Mouse (Mus musculus): ENCODE results near the gene Zfp872.
"Not testable (repeated sequence)": the region's sequence is repeated elsewhere in the genome, so short reads cannot be mapped to it uniquely, and the experiment has no call there.

Gene Zfp872

DNA sequence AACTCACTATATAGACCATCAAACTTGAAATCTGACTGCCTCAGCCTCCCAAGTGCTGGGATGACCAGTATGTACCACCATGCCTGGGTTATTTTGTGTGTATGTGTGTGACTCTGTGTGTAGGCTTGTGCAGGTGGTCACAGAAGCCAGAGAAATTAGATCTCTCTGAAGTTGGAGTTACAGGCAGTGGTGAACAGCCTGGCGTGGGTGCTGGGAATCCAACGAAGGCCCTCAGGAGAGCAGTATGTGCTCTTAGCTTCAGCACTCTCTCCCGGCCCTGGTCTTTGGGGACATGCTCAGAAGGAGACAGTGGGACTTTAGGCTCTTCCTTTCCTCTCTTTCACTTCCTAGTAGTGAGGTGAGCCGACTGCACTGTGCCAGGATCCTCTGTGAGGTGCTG lies 15.6 kb upstream of the Zfp872 start:
- no peak for DNase-seq

DNA sequence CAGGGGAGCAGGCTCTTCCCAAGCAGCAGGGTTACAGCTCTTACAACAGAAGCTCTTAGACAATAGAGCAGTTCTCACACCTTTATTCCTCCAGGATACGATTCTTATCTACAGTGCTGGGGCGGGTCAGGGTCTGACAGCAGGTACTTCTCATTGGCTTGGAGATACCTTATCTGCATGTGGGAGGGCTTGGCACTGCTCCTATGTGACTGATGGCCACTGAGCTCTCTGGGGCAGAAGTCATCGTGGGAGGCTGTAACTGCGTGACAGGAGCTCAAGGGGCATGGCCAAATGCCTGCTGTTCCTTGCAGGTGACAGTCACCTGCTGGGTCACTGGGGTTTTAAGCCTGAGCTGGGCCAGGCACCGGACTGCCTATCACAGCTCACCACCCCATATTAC lies 8.5 kb downstream of the Zfp872 start:
- no peak for DNase-seq

DNA sequence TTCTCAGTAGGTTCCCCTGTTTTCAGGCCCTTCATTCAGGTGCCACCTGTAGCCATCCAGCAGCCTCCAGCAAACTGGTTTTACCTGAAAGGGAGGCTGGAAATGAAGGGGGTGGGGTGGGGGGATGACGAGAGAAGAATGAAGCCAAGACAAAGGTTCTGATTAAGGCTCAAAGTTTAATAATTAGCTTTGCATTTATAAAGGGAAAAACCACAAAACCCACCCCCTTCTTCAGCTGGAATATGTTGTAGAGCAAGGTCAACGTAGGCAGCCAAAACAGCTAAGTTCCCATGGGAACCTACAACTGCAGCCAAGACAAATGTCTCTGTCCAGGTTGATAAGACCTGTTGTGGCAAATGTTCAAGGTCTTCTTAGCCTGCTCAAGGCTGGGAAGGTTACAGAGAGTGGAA lies 25.9 kb downstream of the Zfp872 start:
- no peak for DNase-seq

DNA sequence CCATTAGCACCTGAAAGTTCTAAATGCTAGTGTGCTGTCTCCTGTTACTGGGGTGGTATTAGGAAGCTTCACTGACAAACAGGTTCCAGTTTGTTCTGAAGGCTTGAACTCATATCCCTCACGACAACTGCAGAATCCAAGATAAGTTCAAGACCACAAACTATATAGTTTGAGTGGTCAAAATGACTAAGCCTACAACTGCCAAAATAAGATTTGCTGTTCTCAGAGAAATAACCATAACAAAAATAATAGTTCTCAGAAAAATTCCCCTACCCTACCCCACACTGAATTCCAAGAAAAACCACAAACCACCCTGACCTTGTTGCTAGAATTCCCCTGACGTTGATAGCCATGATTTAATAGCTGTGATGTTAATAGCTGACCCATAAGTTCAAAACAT lies 26.7 kb downstream of the Zfp872 start:
- no peak for DNase-seq

DNA sequence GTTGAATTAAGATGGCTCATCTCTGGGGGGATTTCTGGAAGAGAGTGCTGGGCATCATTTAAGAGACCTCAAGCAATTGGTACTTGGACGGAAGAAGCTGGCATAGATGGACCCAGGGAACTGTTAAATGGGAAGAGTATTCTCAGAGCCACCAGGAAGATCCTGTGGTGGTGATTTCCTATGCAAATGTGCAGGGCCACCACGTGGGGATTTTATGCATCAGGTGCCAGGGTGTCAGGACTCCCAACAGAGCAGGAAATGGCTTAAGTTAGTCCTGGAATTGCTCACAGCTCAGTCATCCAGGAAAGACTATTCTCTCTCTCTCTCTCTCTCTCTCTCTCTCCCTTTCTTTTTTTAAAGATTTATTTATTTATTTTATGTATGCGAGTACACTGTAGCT lies 28.8 kb downstream of the Zfp872 start:
- DNase-seq: no peak

DNA sequence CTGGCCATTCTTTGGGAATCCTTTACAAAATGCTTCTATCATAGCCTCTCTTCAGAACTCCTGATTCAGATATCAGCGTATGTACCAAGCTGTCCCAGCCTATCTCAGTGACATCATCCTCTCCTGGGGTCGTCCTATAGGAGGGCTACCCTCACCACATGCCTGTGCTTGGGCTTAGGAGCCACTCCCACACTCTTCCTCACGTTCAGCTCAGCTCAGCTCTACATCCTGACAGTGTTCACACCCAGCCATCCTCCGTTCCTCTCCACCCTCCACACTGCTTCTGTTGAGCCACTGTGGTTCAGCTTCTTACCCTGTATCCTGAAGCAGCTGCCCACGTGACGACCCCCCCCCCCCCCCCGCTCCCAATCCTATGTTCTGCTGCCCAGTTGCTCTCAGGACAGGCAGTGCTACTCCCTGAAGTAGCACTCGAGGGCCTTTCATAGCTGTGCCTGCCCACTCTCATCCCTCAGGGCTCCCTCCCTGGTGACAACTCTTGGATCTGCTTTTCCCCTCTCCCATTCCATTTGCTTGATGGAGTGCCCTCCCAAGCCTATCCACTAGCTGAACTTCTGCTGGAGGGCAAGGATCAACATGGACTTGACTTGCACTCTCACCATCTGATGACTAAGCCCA lies 30.1 kb downstream of the Zfp872 start:
- no peak for DNase-seq

DNA sequence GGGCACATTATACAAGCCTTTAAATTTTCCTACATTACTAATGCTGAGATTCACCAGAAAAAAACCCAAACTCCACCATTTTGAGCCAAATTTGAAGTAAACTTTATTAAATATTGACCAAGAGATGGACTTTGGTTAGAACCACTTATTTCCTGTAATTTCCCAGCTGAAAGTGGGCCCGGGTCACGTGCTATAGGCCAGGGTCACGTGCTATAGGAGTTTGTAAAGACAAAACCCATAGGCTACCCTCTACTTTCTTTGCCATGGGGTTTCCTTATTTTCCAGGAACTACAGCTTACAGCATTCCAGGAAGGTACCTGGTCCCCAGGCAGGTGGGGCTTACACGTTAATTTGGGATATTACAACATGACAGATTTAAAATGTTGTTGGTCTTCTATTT lies 36.2 kb downstream of the Zfp872 start:
- DNase-seq: no peak

DNA sequence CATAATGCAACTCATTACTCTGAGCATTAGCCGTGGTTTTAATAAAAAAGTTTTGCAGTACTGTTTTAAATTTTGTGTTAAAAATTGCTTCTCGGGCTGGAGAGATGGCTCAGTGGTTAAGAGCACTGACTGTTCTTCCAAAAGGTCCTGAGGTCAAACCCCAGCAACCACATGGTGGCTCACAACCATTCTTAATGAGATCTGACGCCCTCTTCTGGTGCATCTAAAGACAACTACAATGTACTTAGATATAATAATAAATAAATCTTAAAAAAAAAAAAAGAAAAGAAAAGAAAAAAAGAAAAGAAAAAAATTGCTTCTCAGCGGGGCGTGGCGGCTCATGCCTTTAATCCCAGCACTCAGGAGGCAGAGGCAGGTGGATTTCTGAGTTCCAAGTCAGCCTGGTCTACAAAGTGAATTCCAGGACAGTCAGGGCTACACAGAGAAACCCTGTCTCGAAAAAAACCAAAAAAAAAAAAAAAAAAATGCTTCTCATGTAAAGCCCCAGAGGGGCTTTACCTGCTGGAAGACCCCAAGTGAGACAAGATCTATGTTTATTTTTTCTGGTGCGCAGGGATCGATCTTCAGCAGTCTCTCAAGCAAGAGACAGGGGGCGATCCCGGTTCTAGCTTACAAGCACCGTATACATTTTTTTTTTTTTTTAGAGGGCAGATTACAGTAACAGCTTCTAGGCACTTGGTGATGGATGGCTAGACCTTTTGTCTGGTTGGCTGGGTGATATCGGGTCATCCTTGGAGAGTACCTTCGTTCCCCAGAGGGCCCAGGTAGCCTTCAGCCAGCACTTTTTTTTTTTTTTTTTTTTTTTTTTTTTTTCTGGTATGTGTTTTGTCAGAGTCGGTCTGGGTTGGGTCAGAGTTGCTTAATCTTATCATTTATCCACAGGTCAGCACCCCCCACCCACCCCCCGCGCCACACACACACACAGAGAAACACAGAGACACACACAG lies 36.9 kb downstream of the Zfp872 start:
- DNase-seq: peak; percentile 44

DNA sequence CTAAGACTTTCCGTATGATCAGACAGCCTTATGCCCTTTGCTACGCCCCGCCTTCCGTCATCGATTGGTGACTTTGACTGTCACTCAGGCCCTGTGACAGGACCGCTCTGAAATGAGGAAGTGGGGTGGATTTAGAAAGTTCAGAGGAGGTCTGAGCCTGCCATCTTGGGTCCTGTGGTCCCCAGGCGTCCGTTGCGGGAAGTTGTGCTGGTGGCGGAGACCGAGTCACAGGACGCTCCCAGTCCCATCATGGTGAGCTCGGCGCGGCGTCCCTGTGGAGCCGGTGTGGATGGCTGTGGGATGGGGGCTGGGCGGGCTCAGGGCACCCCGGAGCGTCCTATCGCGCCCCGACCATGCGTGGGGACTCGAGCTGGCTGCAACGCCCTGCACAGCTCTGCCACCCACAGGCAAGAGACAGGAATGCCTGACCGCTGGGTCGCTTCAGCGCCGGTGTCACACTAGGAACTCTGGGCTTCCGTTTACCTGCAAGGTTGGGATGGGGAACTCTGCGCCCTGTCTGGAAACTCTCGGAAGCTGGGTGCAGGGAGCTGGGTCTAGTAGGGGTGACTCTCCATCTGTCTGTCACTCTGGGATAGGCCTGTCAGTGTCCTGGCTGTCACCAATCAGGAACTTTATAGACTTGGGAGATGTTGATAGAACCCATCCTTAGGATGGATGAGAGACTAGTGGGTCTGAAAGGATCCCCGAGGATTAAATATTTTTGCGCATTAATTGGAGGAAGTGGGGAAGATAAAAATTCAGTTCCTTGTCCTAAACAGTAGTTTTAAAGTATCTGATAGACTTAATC lies 37.9 kb downstream of the Zfp872 start, which contains the start of gene Zfp809:
Gene Zfp809 (plus strand): TSS at position 134 of the 808 bp plus-strand sequence.
- DNase-seq: peak; percentile 98

DNA sequence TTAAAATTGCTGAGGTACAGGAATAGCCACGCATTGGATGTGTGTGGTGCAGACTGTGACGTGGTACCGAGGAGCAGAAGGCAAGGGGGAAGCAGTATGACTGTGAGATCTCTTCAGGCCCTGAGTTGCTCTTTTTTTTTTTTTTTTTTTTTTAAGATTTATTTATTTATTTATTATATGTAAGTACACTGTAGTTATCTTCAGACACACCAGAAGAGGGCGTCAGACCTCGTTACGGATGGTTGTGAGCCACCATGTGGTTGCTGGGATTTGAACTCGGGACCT lies 38.4 kb downstream of the Zfp872 start:
- DNase-seq: not testable (repeated sequence)

DNA sequence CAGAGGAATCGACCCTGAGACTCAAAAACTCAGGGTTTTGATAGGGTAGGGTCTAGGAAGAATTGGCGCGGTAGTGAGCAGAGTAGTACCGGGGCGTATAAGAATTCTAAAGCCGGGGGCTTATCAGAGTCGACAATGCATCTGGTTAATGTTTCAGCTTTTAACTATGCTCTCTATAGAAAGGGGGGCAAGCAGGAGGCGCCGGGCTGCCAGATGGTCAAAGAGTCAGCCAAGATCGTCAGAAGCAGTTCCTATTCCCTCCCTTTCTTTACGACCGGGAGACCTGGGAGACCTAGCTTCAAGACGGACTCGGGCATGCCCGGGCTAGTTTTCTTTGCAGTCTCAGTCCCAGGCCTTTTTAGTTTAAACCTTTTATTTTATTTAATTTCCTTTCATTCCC lies 39.0 kb downstream of the Zfp872 start:
- peak; percentile 66 for DNase-seq

DNA sequence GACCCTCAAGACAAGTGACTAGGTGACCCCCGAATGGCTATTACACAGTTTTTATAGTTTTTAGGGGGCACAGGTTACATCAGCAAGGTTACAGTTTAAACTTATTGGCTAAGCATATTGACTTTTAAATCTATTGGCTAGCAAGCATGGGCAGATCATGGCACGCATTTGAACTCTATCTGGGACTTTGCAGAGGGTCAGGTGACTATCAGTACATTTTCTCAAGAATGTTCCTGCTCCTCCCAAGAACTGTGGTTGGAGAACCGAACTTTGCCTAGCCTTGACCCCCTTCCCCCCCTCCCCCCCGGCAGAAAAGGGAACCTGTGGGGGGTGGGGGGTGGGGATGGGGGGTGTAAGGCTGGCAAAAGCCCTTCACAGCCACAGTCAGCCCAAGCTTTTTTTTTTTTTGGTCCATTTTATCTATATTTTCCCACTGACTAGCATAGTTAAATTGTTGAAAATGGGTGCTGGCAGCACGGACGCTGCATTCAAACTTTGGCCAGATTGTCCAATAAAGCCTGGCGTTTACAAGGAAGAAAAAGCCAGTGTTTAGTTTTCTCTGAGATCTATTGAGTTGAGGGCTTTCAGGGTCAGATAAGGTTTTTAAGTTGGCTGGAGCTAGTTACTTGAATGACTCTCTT lies 41.6 kb downstream of the Zfp872 start:
- DNase-seq: no peak

DNA sequence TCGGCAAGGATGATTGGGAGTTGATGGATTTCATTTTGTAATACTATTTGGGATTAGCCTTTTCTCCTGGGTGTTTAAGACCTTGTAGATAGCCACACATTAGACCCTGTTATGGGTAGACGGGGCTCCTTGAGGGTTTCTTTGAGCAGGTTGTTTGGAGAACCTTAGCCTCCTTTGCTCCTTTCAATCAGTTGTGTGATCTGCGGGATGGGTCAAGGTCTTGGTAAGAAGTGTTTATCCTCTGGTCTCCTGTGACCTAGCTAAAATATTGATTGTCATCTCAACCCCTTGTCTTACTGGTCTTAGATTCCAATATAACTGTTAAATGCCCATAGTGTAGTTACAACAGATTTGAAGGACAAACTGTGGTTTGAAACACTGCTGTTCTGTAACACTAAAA lies 42.2 kb downstream of the Zfp872 start:
- no peak for DNase-seq

DNA sequence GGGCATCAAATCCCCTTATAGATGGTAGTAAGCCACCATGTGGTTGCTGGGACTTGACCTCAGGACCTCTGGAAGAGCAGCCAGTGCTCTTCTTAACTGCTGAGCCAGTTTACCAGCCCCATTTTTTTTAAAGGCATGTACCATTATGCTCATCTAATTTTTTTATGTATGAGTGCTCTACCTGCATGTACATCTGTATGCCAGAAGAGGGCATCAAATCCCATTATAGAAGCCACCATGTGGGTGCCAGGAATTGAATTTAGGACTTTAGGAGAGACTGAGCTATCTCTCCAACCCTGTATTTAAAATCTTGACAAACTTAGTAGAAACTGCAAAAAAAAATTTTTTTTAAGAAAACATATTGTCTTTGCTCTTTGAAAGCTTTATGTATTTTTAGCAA lies 42.7 kb downstream of the Zfp872 start:
- DNase-seq: no peak

DNA sequence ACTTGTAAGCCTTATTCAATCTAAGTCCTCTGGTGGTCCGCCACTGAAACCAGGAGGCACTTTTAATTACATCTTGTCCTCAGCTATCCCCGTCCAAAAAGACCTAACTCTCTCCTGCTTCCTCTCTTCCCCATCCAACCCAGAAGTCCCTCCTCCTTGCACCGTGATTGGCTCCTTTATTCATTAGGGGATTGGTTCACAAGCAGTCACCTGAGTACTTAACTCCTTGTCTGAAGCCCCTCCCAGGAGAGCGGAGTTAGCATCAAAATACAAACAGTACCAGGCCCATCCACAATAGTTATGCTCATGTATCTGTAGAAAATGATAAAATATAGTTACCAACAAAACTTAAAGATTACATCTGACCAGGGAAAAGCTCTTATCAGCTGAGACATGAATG lies 52.1 kb downstream of the Zfp872 start:
- DNase-seq: no peak

DNA sequence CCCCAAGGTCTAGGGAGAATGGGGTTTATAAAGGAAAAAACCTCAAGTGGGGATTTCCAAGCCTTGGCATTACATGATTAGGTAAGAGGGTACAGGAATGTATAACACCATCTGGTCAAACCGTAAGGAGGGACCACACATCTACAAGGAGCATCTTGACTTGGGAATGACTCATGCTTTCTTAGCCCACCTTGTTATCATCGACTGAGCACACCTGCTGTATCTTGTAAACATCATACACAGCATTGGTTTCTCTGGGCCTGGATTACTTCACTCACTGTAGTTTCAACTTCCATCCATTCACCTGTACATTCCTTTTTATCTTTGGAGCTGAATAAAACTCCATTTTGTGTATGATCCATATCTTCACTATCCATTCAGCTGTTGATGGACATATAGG lies 56.4 kb downstream of the Zfp872 start:
- no peak for DNase-seq

Measured in cerebellum, adult 9-11 months (tissue).